In the genomic region with DNA sequence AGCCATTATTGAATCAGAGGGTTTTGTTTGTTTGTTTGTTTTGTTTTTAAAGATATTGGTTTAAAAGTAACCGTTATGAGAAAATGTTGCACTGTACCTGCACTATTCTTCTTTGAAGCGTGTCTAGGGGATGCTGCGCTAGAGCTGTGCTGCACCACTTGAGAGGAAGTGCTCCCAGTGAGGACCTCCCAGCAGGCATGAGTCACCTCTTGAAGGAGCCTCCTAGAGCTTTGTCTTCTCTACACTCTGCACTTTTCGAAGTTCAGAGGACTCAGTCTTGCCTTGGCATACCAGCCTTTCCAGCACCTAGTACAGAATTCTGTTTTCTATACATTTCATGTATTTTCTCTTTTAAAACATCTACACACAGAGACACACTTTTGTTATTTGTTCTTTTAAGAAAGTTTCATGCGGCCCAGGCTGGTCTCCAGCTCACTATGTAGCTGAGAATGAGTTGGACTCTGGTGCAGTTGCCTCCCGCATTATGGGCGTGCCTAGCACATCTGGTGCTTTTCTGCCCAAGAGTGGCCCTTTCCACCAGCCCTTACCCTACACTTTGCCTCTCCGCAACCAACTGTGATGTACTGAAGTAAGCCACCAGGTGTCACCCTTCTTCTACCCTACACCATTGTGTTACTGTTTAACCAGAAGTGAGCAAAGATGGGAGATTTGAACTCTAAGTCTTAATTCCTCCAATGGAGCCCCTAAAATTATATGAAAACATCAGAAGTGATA, we compare ENCODE assay signal across 8 mouse cellular contexts. TPM values are rescaled to one million over a fixed set of nuclear protein-coding genes. Genes with fewer than 3 reads are reported as not detected.
DNase-seq lines count a peak whose midpoint lies in the region; ATAC-seq and TF ChIP-seq lines count a peak whose summit lies in the region.

No protein-coding gene starts in this region.

- peak overlapping the region; percentile 56; the same call in 1 of the 2 replicates for H3K27ac ChIP-seq in forebrain, embryonic 10.5 days
- no peak overlapping the region for H3K27ac ChIP-seq in heart, postnatal 0 days (ENCODE audit: low read depth)
- 0 out of 2 replicates have a peak overlapping the region, but pooled peaks have one; percentile 37 for H3K27ac ChIP-seq in liver, embryonic 16.5 days (ENCODE audit: low read length)
- peak overlapping the region; percentile 52 for H3K27ac ChIP-seq in thymus, adult 2 months (ENCODE audit: control insufficient read depth, insufficient read depth, low read length)

- H3K9ac ChIP-seq in heart, postnatal 0 days (replicated peaks; ENCODE audit: low read depth, low read length) = no peak overlapping the region
- peak overlapping the region; percentile 53 for H3K9ac ChIP-seq in liver, embryonic 16.5 days (ENCODE audit: low read depth, low read length)

- H3K4me3 ChIP-seq in E14TG2a.4 (replicated peaks; ENCODE audit: low read length) = no peak overlapping the region
- H3K4me3 ChIP-seq in forebrain, embryonic 10.5 days = no peak overlapping the region; the same call in 1 of the 2 replicates
- no peak overlapping the region for H3K4me3 ChIP-seq in heart, postnatal 0 days (ENCODE audit: low read depth, low read length)
- H3K4me3 ChIP-seq in liver, embryonic 16.5 days (ENCODE audit: low read depth, low read length) = no peak overlapping the region
- H3K4me3 ChIP-seq in thymus, adult 2 months (ENCODE audit: control insufficient read depth, insufficient read depth, low read length) = no peak overlapping the region

- H3K4me2 ChIP-seq in heart, postnatal 0 days (ENCODE audit: low read depth, low read length) = no peak overlapping the region
- H3K4me2 ChIP-seq in liver, embryonic 16.5 days (ENCODE audit: low read depth, low read length) = peak overlapping the region; percentile 13; the same call in 1 of the 2 replicates

- TF ChIP-seq CTCF in E14TG2a.4 (conservative IDR thresholded peaks at IDR 0.05; ENCODE audit: low read length) = peak; percentile 62
- peak; percentile 93 for TF ChIP-seq CTCF in heart, postnatal 0 days (IDR thresholded peaks at IDR 0.05; ENCODE audit: low read depth)
- peak; percentile 60; the same call in 1 of the 2 replicates for TF ChIP-seq CTCF in thymus, adult 2 months (IDR thresholded peaks at IDR 0.05; ENCODE audit: borderline replicate concordance, control insufficient read depth, extremely low read depth, insufficient read depth, low read length, poor library complexity)

- H3K4me1 ChIP-seq in E14TG2a.4 (replicated peaks; ENCODE audit: low read depth, low read length) = peaks cover 22% of the 10 kb centered on the region
- peaks cover 32% of the 10 kb centered on the region for H3K4me1 ChIP-seq in forebrain, embryonic 10.5 days
- H3K4me1 ChIP-seq in heart, postnatal 0 days (ENCODE audit: control insufficient read depth, insufficient read depth) = 0 out of 2 replicates have a peak, but pooled peaks cover 6% of the 10 kb centered on the region
- peaks cover 18% of the 10 kb centered on the region for H3K4me1 ChIP-seq in liver, embryonic 16.5 days (ENCODE audit: control insufficient read depth, low read depth, low read length)
- H3K4me1 ChIP-seq in thymus, adult 2 months (replicated peaks; ENCODE audit: control insufficient read depth, insufficient read depth, low read length) = peaks cover 8% of the 10 kb centered on the region

- 37% methylated on average over 8 of the region's 8 CpGs for WGBS in forebrain, embryonic 10.5 days
- 14% methylated on average over 8 of the region's 8 CpGs for WGBS in heart, postnatal 0 days
- 20% methylated on average over 8 of the region's 8 CpGs for WGBS in large intestine, adult 2 months
- 16% methylated on average over 8 of the region's 8 CpGs for WGBS in liver, embryonic 16.5 days (ENCODE audit: insufficient replicate concordance)
- WGBS in thymus, adult 2 months = 5% methylated on average over 8 of the region's 8 CpGs

- DNase-seq in brain, adult 2 months (ENCODE audit: low read depth, low spot score) = peak; percentile 86
- peak; percentile 70 for DNase-seq in forebrain, embryonic 10.5 days (ENCODE audit: extremely low spot score, low spot score)
- DNase-seq in heart, postnatal 0 days (ENCODE audit: low spot score) = peak; percentile 84
- peak; percentile 63 for DNase-seq in large intestine, adult 2 months (ENCODE audit: low read depth, low spot score)
- peak; percentile 82 for DNase-seq in thymus, adult 2 months

- no peaks in the 10 kb centered on the region for H3K9me3 ChIP-seq in E14TG2a.4 (ENCODE audit: low read length)
- no peaks in the 10 kb centered on the region for H3K9me3 ChIP-seq in forebrain, embryonic 10.5 days
- H3K9me3 ChIP-seq in heart, postnatal 0 days (replicated peaks; ENCODE audit: control insufficient read depth, low read length) = no peaks in the 10 kb centered on the region
- no peaks in the 10 kb centered on the region for H3K9me3 ChIP-seq in liver, embryonic 16.5 days (replicated peaks; ENCODE audit: control insufficient read depth, low read length)

- no peaks in the 10 kb centered on the region; the same call in 1 of the 2 replicates for H3K27me3 ChIP-seq in E14TG2a.4 (ENCODE audit: insufficient read depth, low read length)
- no peaks in the 10 kb centered on the region for H3K27me3 ChIP-seq in forebrain, embryonic 10.5 days (ENCODE audit: poor library complexity, severe bottlenecking)
- H3K27me3 ChIP-seq in heart, postnatal 0 days (ENCODE audit: control insufficient read depth, insufficient read depth, low read length) = no peaks in the 10 kb centered on the region
- H3K27me3 ChIP-seq in liver, embryonic 16.5 days (ENCODE audit: control insufficient read depth, insufficient read depth, low read depth, low read length) = no peaks in the 10 kb centered on the region
- no peaks in the 10 kb centered on the region for H3K27me3 ChIP-seq in thymus, adult 2 months (ENCODE audit: control insufficient read depth, insufficient read depth, low read length)

- no peak for TF ChIP-seq POLR2A in thymus, adult 2 months (IDR thresholded peaks at IDR 0.05; ENCODE audit: control insufficient read depth, extremely low read depth, insufficient read depth, low read length, poor library complexity)

- no peak for TF ChIP-seq EP300 in heart, postnatal 0 days (IDR thresholded peaks at IDR 0.05; ENCODE audit: low read depth)

- ATAC-seq in heart, postnatal 0 days (ENCODE audit: insufficient read depth, low read depth) = peak; percentile 56
- peak; percentile 8 for ATAC-seq in liver, embryonic 16.5 days (ENCODE audit: low read depth)
- peak; percentile 77 for ATAC-seq in neutrophil, adult 5-6 weeks (ENCODE audit: extremely low read depth, insufficient number of reproducible peaks, low FRiP score, poor library complexity, severe bottlenecking)

- no peaks in the 10 kb centered on the region for H3K36me3 ChIP-seq in E14TG2a.4 (ENCODE audit: insufficient read depth, low read length)
- H3K36me3 ChIP-seq in forebrain, embryonic 10.5 days (replicated peaks) = no peaks in the 10 kb centered on the region
- H3K36me3 ChIP-seq in heart, postnatal 0 days (replicated peaks; ENCODE audit: control insufficient read depth, insufficient read depth, low read length) = no peaks in the 10 kb centered on the region
- no peaks in the 10 kb centered on the region for H3K36me3 ChIP-seq in liver, embryonic 16.5 days (ENCODE audit: control insufficient read depth, insufficient read depth)
- no peaks in the 10 kb centered on the region for H3K36me3 ChIP-seq in thymus, adult 2 months (ENCODE audit: control insufficient read depth, insufficient read depth, low read length)

RNA-seq across cellular contexts. Expression of a gene that starts 2.7 kb away (rescaled TPM):
- polyA plus RNA-seq in forebrain, embryonic 10.5 days (2016; fragmentation: Nextera tagmentation; extraction: Ambion mirVana) = 4.5 and 5.9 TPM in 2 replicates
- total RNA-seq in heart, postnatal 0 days (2014; rRNA removed; ENCODE audit: low replicate concordance) = 1,145 and 1,607 TPM in 2 replicates
- polyA plus RNA-seq in heart, postnatal 0 days (2015; fragmentation: Nextera tagmentation; extraction: Ambion mirVana) = 1.5 and 1.7 TPM in 2 replicates
- 16.9 and 21.6 TPM in 2 replicates for polyA plus RNA-seq in large intestine, adult 2 months (2012; rRNA removed)
- polyA plus RNA-seq in liver, embryonic 16.5 days (2015; fragmentation: Nextera tagmentation; extraction: Ambion mirVana) = 6.3 and 8.9 TPM in 2 replicates
- 116 and 135 TPM in 2 replicates for total RNA-seq in neutrophil, adult 5-6 weeks (2017)
- polyA plus RNA-seq in thymus, adult 2 months (2012; rRNA removed) = 69.8 and 70.6 TPM in 2 replicates

RNA-seq across cellular contexts. Expression of a gene that starts 5.3 kb away (rescaled TPM):
- polyA plus RNA-seq in forebrain, embryonic 10.5 days (2016; fragmentation: Nextera tagmentation; extraction: Ambion mirVana) = not detected in 2 replicates
- total RNA-seq in heart, postnatal 0 days (2014; rRNA removed; ENCODE audit: low replicate concordance) = 0.23 and 2.0 TPM in 2 replicates
- polyA plus RNA-seq in heart, postnatal 0 days (2015; fragmentation: Nextera tagmentation; extraction: Ambion mirVana) = not detected in 2 replicates
- polyA plus RNA-seq in large intestine, adult 2 months (2012; rRNA removed) = not detected in 2 replicates
- 0.13 TPM in 1 of 2 replicates, not detected in the other for polyA plus RNA-seq in liver, embryonic 16.5 days (2015; fragmentation: Nextera tagmentation; extraction: Ambion mirVana)
- total RNA-seq in neutrophil, adult 5-6 weeks (2017) = 2.2 TPM in 1 of 2 replicates, not detected in the other
- polyA plus RNA-seq in thymus, adult 2 months (2012; rRNA removed) = 0.11 TPM in 1 of 2 replicates, not detected in the other

RNA-seq across cellular contexts. Expression of a gene that starts 9.7 kb away (rescaled TPM):
- polyA plus RNA-seq in forebrain, embryonic 10.5 days (2016; fragmentation: Nextera tagmentation; extraction: Ambion mirVana) = 1.3 and 1.5 TPM in 2 replicates
- 21.4 and 25.9 TPM in 2 replicates for total RNA-seq in heart, postnatal 0 days (2014; rRNA removed; ENCODE audit: low replicate concordance)
- polyA plus RNA-seq in heart, postnatal 0 days (2015; fragmentation: Nextera tagmentation; extraction: Ambion mirVana) = 18.0 and 22.3 TPM in 2 replicates
- 6.3 and 7.7 TPM in 2 replicates for polyA plus RNA-seq in large intestine, adult 2 months (2012; rRNA removed)
- 16.0 and 16.3 TPM in 2 replicates for polyA plus RNA-seq in liver, embryonic 16.5 days (2015; fragmentation: Nextera tagmentation; extraction: Ambion mirVana)
- total RNA-seq in neutrophil, adult 5-6 weeks (2017) = 4.8 and 5.0 TPM in 2 replicates
- 9.8 and 13.5 TPM in 2 replicates for polyA plus RNA-seq in thymus, adult 2 months (2012; rRNA removed)

RNA-seq across cellular contexts. Expression of a gene that starts 17.0 kb away (rescaled TPM):
- polyA plus RNA-seq in forebrain, embryonic 10.5 days (2016; fragmentation: Nextera tagmentation; extraction: Ambion mirVana) = 17.2 and 19.3 TPM in 2 replicates
- 253 and 309 TPM in 2 replicates for total RNA-seq in heart, postnatal 0 days (2014; rRNA removed; ENCODE audit: low replicate concordance)
- polyA plus RNA-seq in heart, postnatal 0 days (2015; fragmentation: Nextera tagmentation; extraction: Ambion mirVana) = 94.4 and 115 TPM in 2 replicates
- polyA plus RNA-seq in large intestine, adult 2 months (2012; rRNA removed) = 279 and 296 TPM in 2 replicates
- 202 and 220 TPM in 2 replicates for polyA plus RNA-seq in liver, embryonic 16.5 days (2015; fragmentation: Nextera tagmentation; extraction: Ambion mirVana)
- total RNA-seq in neutrophil, adult 5-6 weeks (2017) = 139 and 146 TPM in 2 replicates
- polyA plus RNA-seq in thymus, adult 2 months (2012; rRNA removed) = 153 and 154 TPM in 2 replicates

RNA-seq across cellular contexts. Expression of a gene that starts 17.2 kb away (rescaled TPM):
- 1.00 and 1.1 TPM in 2 replicates for polyA plus RNA-seq in forebrain, embryonic 10.5 days (2016; fragmentation: Nextera tagmentation; extraction: Ambion mirVana)
- total RNA-seq in heart, postnatal 0 days (2014; rRNA removed; ENCODE audit: low replicate concordance) = 62.8 and 88.1 TPM in 2 replicates
- 0.45 and 0.49 TPM in 2 replicates for polyA plus RNA-seq in heart, postnatal 0 days (2015; fragmentation: Nextera tagmentation; extraction: Ambion mirVana)
- polyA plus RNA-seq in large intestine, adult 2 months (2012; rRNA removed) = 1.2 TPM in 2 replicates
- 1.2 and 1.5 TPM in 2 replicates for polyA plus RNA-seq in liver, embryonic 16.5 days (2015; fragmentation: Nextera tagmentation; extraction: Ambion mirVana)
- 18.7 and 20.1 TPM in 2 replicates for total RNA-seq in neutrophil, adult 5-6 weeks (2017)
- 11.0 and 12.9 TPM in 2 replicates for polyA plus RNA-seq in thymus, adult 2 months (2012; rRNA removed)

Comparison
In these comparisons a context has a peak if more than half of its experiments do, and no peak if none do; other contexts are left out.
1. ATAC-seq: peak in every context shown above with its lines; median percentile 77 in neutrophil, adult 5-6 weeks; 56 in heart, postnatal 0 days; 8 in liver, embryonic 16.5 days.